Mouse (Mus musculus) cerebellum, postnatal 36 days (tissue): ENCODE measurements around the gene Elf4.
A peak's percentile ranks its signal among the peaks of the same experiment; 100 is the strongest.

Experiments used
- DNase-seq, 2 experiments: peaks; one replicate each; pipeline ENCODE4 v3.0.0; 2021 to 2022; ENCODE audit warnings: mixed read lengths in 2 of 2

The Elf4 gene

DNA sequence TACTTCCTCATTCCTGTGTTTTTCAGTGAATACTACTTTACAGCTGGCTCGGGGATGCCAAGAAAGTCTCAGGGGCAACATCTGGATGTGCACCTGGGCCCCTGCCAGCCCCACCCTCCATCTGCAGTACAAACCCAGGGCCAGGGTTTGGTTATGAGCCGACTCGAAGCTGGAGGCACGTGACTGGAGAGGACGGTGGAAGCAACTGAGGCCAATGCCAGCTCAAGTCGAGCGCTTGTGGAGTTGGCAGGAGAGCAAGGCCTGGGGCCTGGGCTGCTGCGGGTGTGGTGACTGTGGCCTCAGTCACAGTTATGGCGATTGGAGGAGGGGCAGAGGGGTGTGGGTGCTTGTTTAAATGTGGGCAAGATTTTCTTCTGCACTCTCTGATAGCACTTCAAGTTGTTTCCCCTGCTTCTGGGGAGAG lies 27.4 kb downstream of the Elf4 start:
- DNase-seq, result no peak

DNA sequence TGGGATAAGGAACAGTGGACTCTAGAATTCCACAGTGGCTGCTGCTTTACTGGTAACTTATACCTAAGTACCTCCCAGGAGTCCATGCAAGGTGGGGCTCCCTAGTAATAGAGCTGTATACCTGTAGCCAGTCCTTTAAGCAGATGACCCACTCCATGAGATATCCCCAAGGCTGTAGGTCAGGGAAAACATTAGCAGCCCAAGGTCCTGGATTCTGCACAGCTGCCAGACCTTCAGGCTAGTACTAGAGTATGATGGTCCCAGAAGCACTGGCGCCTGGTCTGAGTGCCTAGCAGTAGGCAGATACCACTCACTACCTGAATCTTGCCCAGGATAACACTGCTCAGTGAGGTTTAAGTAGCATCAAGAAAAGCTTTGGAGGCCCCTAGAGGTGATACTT lies 28.7 kb downstream of the Elf4 start:
- DNase-seq, result no peak

DNA sequence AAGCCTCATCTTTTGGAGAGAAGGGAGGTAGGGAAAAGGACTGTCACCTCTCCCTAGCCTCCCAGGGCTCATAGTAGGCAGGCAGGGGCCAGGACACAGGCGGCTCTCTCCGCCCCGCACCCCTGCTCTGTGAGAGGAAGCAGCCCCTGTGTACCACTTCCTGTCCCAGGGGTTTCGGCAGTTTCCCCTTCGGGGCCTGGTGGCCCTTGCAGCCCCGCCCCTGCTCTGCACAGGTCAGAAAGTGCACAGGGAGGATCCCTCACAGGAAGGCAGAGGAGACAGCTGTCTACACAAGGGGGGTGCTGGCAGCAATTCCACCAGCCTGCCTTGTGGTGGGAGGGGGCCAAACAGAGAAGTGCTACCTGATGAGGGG lies 29.4 kb downstream of the Elf4 start:
- no peak for DNase-seq

DNA sequence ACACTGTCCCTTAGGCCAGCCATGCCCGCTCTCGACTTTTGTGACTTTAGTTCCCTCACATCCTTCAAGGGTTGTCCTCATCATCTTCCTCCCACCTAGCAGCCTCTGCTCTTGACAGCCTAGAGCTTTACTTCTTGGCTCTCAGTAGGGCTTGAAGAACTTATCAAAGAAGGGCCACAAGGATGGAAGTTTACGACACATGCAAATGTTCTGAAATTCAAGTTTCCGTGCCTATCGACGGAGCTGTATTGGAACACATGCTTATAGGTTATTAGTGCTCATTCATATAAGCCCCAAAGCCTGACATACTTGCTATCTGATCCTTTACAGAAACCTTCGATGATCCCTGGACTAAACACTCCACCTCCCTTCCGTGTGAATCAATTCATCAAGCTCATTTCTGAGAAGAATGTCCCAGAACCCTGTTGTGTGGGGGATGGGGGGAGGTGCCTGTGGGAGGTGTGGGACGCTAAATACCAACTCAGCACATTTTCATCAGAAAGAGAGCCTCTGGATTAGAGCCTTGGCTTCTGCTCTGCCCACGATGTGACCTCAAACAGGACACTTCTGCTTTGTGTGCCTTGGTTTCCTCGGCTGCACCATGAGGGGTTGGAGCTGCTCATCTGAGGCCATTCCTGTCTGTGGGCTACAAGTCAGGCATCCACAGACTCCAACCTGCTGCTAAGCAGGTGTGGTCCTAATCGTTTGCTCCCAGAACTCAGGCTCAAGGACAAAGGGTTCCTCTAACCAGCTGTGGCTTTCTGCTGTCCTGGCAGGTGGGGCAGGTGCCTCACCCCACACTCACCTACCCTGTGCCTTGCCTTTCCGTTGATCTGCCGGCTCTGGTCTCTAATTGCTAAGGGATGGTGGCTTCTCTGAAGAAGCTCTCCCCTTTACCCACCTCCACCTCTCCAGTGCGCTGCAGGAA lies 30.1 kb downstream of the Elf4 start:
- DNase-seq, result no peak

DNA sequence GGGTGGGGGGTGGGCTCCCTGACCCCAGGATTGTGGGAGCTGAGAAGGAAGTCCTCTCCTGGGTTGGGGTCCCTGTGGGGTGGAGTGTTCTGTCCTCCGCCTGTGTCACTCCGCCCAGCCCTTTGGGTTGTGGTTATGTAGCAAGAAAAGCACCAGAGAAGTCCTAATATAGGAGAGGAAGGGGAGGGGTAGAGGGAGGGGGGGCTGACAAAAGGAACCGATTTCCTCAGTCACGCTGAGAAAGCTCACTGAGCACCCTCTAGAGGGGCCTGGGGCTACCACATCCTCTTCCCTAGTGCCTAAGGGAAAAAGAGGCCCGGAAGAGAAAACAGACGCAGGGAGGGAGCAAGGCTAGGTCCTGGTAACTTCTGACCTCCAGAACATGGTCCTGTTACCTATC lies 33.4 kb downstream of the Elf4 start:
- no peak for DNase-seq

DNA sequence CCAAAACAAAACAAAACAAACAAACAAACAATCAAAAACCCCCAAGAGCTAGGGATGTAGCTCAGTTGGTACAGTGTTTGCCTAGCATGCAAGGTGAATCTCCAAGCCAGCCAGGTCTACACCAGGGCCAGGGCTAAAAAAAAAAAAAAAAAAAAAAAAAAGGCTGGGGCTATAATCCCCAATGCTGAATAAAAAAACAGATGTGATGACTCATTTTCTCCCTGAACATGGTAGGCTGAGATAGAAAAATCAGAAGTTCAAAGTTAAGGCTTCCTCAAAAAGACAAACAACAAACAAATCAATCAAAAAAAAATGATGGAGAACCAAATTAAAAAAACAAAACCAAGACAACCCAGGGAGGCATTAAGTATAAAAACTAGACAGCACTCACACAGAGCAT lies 33.8 kb downstream of the Elf4 start:
- no peak for DNase-seq

DNA sequence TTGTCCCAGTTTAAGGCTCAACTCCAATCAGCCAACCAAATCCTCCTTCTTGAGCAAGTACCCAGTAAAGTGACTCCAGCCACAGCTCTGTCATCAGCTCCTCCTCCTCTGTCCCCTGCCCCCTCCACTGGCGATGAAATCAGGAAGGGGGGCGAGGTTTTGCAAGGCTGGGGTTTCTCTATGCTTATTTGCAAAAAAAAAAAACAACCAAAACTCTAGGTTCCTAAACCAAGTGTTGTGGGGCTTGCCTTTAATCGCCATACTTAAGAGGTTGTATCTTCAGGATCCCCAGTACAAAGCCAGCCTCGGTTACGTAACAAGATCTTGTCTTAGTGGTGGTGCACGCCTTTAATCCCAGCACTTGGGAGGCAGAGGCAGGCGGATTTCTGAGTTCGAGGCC lies 34.3 kb downstream of the Elf4 start:
- DNase-seq, result no peak

DNA sequence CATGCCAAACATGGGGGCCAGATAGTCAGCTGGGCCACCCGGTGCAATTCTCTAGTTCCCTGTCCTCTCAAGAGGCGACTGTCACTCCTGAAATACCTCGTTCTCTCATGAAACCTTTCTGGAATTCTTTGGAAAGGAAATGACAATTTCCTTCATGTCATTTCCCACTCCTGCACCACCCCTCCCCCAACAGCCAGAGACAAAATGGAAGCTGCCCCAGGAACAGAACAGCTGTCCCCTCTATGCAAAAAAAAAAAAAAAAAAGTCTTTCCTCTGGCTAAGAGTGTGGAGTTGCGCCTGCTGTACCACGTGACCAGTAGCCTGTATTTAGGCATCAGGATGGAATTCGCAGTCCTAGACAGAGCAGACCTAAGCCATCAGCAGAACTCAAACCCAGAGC lies 34.7 kb downstream of the Elf4 start:
- no peak for DNase-seq

DNA sequence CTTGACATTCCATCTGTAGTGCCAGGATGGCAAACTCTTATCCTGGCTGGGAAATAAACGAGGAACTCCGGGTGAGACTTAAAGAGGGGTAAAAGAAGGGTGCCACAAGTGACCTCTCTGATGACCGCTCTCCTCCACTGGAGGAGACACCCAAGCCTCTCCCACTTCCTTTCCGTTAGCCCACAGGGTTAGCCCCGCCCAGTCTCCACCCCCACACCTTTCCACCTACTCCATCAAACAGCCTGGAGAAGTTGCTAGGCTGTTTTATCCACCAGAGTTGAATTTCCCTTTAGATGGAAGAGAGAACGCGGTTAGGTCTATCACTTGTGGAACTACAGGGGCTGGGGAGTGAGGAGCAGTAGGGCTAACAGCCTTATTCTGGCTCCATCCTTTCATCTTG lies 37.7 kb downstream of the Elf4 start:
- DNase-seq, result no peak

DNA sequence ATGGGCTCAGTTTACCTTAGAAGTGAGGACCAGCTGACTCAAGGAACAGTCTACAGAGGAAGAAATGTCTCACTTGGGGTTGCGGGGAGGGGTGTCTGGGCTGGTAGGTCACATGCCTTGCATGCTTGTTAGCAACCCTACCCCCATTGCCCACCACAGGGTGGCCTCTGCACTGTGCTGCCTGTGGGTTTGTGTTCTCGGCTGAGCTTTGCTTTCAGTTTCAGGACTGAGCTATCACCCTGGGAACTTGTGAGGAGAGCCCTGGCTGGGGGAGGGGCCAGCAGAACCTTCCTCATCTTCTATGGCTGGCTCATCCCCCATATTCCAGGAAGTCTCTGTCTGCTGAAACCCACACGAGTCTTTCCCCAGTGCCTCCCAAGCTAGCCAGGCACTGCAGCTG lies 38.3 kb downstream of the Elf4 start:
- no peak for DNase-seq

DNA sequence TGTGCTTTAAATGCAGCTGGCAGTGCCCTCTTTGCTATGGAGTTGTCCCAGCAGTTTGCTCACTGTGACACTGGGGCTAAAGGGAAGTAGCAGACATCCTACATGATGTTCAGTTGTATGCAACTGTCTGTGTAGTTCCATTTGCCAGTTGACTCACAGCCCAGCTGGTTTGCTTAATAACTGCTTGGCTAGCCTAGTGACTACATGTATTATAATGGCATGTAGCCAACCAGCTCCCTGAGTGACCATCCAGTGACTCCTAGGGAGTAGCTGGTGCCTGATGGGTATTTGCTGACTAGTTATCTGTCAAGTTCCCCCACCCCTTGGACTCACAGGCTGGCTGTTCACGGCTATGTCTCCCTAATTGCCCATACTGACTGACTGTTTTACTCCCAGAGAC lies 39.3 kb downstream of the Elf4 start:
- DNase-seq, result no peak

DNA sequence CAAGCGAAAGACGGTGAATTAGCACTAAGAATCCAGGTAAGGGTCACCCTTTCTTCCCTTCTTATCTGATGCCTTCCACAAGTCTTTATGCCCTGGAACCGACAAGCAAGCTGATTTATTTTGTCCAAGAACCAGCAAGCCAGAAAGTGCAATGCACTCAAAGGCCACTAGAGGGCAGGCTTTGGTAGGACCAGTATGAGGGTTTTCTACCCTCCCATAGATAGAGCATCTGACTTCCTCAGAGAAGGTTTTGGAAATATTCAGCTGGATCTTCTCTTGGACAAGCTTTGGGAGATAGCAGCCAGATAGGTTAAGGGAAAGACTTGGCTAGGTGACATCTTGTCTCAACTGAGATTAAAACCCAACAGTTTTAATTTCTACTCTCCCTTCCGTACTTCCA lies 39.9 kb downstream of the Elf4 start:
- peak; percentile 63 to 68 for DNase-seq

DNA sequence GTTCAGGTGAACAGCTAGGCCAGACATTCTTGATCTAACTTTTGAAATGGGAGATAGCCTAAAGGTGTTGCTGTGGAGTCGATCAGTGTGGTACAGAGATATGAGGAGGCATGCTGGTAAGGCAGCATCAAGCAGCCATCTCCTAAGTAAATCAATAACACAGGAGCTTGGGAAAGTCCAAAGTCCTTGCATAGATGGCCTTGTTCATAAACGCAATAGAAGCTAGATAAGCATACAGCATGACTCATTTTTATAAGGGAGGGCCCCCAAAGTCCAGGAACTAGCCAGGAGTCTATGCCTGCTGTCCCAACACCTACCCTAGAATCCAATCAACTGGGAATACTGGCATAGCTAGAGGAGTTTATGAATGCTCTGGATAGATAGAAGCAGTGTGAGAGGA lies 44.5 kb downstream of the Elf4 start:
- DNase-seq, result no peak

DNA sequence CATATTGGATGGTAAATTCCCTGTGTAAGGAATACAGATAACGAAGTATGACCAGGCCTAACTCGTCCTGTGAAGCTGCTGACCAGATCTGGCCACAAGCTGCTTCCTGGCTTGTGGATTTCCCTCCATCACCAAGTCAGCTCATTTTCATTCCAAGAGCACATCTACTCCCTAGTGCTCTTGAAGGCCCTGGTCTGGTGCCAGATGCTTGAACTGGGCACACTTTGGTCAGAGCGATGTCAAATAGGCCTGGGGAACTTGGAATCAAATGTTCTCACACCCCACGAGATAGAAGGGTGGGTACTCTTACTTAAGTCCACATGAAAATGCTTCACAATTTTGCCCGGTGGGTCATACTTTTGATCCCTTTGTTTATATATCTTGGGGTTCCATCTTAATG lies 48.6 kb downstream of the Elf4 start:
- no peak for DNase-seq

DNA sequence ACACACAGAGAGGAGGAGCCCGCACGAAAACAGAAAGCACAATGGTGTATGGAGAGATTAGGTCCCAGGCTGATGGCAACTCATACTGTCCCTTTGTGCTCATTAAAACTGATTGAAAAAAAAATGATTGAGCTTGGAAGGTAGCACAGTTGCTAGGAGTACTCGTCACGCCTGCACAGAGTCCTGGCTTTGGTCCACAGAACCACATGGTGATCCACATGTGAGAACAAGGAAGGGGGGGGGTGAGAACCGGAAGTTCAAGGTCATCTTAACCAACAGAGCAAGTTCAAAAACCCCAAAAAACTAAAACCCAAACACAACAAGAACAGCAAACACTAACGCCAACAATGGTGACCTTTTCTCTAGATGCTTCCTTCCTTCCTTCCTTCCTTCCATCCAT lies 50.3 kb downstream of the Elf4 start:
- DNase-seq, result no peak

DNA sequence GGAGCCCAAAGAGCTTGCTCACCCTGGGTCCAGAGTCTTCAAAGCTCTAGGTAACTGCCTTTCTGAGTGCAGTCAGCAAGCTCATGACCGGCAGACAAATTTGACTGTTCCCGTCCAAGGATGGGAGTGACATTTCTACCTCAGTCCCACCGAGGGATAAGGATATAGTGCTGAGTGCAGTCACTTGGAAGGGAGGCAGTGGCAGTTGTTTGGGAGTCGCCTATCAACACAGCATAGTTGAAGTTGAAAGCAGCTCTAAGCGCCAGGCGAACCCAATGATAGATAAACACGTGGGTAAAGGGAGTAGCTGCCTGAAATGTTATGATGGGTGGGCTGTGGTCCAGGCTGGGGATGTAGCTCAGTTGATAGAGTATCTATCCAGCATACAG lies 52.5 kb downstream of the Elf4 start:
- DNase-seq, result no peak

DNA sequence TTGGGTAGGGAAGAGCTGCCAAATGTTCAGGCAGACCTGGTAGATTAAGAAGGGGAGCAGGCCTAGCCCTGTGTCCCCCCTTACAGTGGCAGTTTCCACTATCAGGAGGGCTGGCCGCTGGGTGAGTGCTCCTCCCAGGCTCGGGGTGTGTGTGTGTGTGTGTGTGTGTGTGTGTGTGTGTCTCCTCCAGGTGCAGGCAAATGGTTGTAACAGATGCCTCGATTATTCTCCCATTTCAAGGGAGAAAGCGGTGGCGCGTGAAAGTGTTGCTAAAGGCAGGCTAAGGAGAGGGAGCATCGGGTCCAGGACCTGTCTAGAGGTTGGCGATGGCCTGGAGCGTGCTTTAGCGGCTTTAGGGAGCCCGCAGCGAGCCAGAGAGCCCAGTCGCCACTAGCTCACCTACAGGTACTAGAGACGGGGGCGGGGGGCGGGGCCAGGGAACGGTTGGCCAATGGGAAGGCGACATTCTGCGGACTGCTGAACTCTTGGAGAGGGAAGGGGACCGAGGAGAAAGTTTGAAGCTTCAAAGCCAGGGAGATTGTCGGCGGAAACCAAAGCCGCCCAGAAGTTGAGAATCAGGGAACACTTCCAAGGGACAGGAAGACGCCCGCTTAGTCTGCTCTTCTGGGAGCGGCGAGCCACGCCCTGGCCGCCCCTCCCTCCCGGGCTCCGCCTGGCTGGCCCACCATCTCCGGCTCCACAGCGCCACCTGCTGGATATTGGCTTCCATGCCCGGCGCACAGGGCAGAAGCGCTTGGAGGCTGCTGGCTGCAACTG lies 53.1 kb downstream of the Elf4 start:
- peak; percentile 87 to 90 for DNase-seq

DNA sequence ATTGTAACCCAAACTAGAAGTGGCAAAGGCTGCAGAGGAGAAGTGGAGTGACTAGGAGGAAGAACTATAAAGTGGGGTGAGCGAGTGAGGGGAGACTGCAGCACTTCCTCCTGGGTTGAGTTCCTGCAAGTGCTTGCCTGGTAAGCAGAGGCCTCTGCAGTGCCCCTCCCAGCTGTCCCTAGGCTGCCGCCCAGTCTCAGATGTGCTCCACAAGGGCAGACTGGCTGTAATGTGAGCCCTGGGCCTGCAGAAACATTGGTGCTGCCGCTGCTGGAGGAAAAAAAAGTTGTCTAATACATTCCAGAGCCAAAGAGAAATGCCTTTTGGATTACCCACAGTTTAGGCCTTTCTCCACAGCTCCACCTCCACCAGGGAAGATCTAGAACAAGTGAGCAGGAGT lies 57.8 kb downstream of the Elf4 start:
- DNase-seq, result no peak

DNA sequence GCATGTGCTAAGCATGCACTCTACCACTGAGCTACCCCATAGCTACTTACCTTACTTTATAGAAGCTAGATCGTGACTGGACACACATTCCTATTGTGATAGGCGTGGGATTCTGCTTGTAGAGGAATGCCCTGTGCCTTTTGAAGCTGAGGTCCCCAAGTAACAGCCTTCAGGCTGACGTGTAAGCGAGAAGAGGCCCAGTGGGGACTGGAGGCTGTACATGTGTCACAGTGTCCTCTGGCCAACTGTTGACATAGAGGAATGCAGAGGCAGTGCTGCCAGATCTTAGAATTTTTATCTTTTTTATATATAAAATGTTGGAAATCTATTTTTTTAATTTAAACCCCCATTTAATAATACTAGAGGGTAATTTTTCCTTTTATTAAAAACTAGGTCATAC lies 62.9 kb downstream of the Elf4 start:
- no peak for DNase-seq

DNA sequence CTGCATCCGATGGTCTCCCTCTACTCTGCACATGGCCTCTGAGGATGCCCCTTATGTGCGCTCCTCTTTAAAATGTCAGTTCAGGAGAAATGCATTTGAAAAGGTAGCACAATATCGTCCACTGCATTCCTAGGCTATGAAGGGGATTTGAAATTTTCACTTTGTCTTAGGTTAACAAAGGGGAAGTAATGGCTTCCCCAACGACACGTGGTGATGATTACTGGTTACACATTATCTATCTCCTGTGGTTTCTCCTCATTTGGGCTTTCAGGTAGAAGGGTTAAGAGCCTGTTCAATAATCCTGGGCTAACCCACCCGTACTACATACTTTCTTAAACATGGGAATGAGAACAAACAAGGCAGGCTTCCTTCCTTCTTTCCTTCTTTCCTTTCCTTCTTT lies 73.6 kb downstream of the Elf4 start:
- DNase-seq, result no peak

DNA sequence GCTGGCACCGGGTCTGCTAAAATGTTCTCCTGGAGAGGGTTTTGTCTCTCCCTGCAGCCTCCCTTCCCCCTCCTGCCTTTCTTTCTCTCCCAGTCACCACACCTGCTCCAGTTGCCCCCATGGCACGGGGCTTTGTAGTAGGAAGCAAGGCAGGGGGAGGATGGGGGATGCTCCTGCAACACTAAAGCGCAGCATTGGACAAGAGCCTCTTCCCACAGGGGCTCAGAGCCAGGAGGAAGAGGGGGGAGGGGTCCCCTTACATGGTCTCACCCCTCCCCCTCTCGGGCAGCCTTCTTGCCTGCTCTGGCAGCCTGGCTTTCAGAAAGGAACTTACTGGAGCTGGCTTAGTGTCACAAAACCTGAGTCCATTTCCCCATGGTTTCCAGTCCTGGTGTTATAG lies 77.0 kb downstream of the Elf4 start:
- no peak for DNase-seq

DNA sequence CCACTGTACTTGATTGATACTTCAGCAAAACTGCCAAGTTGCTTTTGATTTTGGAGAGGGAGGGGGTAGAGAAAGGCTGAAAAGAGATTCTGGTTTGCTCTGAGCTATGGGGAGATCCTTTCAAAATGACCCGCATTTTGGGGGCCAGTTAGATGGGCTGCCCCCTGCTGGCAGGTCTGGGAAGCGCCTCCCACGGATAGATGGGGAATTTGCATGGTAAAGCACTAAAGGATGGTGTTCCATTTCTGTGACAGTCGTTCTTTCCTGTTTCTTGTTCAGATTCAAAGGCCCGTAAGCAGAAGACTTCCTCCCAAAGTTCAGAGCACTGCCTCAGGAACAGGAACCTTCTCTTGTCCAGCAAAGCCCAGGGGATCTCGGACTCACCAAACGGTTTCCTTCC lies 79.3 kb downstream of the Elf4 start:
- DNase-seq, result peak; percentile 48 to 52

DNA sequence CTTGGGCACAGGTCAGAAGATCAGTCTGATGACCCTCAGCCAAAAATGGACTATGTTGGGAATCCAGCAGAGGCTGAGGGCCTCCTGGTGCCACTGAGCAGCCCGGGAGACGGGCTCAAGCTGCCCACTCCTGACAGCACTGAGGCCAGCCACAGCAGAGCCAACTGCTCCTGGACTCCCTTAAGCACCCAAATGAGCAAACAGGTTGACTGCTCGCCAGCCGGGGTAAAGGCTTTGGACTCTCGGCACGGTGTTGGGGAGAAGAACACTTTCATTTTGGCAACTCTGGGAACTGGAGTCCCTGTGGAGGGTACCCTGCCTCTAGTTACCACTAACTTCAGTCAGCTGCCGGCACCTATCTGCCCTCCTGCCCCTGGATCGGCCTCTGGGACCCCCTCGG lies 95.1 kb downstream of the Elf4 start:
- no peak for DNase-seq

DNA sequence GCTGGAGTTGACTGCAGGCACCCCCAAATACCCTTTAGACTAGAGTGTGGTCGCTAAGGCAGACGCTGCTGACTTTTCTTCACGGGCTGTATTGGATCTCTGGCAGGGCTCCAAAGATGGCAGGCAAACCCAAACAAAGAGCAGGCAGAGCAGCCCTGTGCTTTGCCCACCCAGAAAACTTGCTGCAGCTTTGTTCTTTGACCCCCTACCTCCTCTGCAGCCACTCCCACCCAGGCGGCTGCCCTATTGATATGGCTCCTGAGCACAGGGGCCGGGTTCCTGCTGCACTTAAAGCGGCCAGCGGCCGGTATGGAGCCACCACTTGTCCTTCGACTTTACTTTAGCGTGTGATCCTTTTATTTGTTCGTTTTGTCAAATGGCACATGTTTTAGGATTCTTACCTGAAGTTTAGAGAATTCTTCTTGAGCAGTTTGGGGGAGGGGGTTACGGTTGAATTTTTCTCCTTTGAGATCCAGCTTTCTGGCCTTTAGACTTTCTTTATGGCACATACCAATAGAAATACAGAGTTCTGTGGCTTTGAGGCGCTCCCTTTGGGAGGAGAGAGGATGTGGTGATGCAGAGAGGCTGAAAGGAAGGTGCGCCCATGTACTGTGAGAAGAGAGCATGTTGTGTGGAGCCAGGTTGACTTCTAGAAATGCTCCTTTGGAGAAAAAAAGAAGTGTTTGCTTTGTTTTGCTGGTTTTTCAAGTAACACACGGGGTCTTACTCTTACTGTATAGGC lies 96.9 kb downstream of the Elf4 start:
- no peak for DNase-seq
